Mouse (Mus musculus): ENCODE data around the gene Htra1.

Gene Htra1

GRCm38 (mm10) chr7:130935793-130936471 is at the start of gene Htra1:
Gene Htra1 (plus strand): TSS chr7:130936111.
- under 1% methylated on average over 70 of the region's 70 CpGs for WGBS

GRCm38 (mm10) chr7:130886246-130886645 is 49.7 kb upstream of the Htra1 start:
- 42% methylated on average over 3 of the region's 3 CpGs for WGBS

DNA sequence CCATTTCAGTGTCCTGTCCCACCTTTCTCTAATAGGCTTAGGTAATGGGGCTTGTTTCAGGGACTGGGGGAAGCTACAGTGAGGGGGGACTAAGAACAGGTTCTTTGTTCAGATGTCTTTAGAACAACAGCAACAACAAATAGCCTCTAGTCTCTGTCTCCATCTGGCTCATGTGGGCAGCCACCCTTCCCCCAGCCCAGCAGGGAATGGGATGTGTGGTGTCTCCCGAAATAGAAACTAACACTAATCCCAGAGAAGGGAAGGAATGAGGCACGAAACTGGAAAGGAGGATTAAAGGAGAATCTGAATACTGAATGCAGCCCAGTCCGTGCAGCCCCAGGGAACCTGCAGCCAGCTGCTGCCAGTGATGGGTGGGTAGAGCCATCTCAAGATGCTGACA is 48.0 kb upstream of the Htra1 start:
- 13% methylated on average over 3 of the region's 3 CpGs for WGBS

DNA sequence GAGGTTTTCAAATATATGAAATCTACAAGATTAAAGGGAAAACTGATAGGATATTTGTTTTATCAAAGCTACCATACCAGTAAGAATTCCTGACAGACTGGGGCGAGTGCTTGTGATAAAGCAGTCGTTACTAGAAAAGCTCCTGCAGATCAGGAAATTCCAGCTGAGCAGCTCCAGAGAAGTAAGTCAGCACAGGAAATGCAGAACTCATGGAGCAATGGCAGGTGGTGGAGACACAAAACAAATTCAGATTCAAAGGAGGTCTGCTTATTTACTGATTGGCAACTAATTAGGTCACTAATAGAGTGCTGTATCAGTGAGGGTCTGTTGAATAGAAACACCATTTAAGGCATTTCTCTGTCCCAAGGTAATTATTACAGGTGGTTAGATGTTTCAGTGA is 45.0 kb upstream of the Htra1 start:
- 47% methylated on average over 2 of the region's 2 CpGs for WGBS

DNA sequence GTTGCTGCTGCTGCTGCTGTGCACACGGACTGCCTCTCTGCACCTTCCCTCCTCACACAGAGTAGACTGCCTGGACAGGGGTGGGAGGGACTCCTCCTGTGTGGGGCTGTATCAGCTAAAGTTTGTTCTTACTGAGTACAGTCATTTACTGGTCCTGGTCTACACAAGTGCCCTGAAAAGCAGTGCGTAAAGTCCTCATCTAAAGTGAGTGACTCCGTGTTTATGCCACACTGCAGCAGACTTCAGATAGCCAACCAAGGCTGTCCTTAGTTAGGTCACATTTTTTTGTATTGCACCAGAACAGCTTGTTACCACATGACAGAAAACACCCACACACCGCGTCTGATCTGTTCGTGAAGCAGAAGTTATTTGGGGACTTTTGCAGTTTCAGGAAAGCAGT is 42.9 kb upstream of the Htra1 start:
- WGBS: 34% methylated on average over 6 of the region's 6 CpGs

DNA sequence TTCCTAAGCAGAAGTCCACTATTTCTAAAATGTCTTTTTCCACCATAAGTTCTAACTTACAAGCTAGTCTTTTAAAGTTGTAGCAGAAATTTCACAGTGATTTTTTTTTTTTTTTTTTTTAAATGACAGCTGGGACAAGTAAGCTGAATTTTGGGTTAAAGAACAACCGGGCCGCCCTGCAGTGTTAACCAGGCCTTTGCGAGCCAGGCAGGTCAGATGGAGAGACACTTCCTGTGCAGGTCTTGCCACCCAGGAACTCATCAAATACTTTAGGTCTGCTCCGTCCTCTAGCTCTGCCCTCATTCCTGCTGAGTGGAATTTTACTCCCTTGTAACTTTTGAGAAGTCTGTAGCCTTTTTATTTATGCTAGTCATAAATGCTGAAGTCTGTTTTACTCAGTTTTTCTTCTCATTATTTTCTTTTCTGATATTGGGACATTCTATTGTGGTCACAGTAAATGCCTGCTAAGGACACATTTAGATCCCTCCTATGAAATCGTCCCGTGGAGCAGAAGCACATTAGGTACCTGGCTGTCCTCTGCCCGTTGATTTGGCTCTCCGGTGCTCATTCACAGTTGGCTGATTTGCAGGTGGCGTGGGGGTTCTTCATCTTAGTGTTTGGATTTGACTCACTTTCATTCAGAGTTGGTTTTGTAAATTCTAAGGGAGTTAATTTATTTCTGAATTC is 40.8 kb upstream of the Htra1 start:
- 51% methylated on average over 9 of the region's 9 CpGs for WGBS

DNA sequence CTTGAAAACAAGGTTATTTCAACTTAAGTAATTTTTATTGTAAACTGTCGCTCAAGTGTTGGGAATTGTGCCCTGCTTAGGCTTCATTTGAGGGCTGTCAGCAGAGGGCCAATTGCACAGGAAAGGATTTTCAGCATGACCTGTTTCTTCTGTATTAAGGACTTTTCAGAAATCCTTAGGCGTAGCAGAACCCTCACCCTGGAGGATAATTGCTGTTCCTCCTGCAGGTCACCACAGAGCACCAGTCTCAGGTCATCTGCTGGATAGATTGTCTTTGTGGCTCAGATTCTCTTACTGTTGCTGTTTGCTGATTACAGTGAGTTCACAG is 40.3 kb upstream of the Htra1 start:
- 62% methylated on average over 2 of the region's 2 CpGs for WGBS

DNA sequence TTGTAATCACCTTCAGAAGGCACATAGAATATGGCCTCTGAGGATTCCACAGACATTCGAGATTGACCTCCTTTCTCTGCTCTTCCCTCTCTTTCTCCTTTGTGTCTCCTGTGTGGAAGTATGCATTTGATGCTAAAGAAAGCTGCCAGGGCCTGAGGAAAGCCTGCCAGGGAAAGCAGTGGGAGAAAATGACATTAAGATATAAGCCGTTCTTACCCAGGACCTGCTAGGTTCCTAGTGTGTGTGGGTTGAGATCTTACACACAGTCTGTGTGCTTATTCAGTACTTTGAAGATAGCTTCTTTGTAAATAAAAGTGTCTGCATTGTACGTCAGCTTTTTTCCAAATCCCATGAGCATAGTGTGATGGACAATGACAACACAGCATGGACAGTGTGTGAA is 39.8 kb upstream of the Htra1 start:
- WGBS: 29% methylated on average over 3 of the region's 3 CpGs

DNA sequence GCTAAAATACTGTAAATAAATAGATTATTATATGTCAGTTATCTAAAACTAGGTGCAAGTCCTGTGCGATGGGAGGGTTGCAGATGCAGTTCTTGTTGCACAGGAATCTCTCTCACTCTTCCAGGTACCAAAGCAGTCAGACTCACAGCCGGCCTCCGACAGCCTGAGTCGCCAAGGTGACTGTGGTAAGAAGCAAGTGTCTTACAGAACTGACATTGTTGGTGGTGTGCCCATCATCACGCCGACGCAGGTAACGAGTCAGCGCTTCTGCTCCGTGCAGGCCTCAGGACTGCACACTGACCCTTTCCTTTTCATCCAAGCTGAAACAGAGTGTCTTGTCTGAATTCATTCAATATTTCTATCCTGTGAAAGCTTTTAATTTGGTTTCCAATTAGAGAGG is 38.7 kb upstream of the Htra1 start:
- 87% methylated on average over 10 of the region's 10 CpGs for whole genome bisulfite sequencing

DNA sequence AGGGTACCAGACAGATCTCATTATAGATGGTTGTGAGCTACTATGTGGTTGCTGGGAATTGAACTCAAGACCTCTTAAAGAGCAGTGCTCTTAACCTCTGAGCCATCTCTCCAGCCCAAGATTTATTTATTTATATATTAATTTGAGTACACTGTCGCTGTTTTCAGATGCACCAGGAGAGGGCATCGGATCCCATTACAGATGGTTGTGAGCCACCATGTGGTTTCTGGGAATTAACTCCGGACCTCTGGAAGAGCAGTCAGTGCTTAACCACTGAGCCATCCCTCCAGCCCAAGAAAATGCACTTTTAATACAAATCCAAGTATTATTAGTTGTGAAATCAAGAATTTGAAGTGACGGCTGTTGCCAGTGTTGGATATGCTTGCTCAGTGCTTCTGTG is 37.5 kb upstream of the Htra1 start:
- WGBS: 73% methylated on average over 4 of the region's 4 CpGs

- WGBS: 91% methylated on average over 5 of the region's 5 CpGs
These were observed 35.6 kb upstream of the Htra1 start for GRCm38 (mm10) chr7:130900233-130900848.

DNA sequence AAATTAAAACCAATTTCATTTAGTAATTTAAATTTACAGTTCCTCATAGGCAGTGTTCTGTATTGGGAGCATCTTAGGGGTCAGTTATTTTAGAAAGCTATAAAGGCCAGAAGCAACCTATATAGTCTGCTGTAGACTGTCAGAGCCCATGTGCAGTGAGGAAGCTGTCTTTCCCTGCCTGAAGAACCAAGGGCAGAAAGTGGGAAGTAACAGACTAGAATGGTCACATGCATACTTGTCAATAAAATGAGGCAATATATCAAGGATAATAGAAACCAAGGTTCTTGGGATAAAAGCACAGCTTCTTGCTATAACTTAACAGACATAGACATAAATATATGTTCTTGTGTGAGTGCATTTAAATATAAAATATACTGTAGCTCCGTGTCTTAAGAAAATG is 33.0 kb upstream of the Htra1 start:
- WGBS: 56% methylated on average over 1 of the region's 1 CpGs

GRCm38 (mm10) chr7:130903505-130904074 is 32.3 kb upstream of the Htra1 start:
- 47% methylated on average over 16 of the region's 16 CpGs for WGBS

DNA sequence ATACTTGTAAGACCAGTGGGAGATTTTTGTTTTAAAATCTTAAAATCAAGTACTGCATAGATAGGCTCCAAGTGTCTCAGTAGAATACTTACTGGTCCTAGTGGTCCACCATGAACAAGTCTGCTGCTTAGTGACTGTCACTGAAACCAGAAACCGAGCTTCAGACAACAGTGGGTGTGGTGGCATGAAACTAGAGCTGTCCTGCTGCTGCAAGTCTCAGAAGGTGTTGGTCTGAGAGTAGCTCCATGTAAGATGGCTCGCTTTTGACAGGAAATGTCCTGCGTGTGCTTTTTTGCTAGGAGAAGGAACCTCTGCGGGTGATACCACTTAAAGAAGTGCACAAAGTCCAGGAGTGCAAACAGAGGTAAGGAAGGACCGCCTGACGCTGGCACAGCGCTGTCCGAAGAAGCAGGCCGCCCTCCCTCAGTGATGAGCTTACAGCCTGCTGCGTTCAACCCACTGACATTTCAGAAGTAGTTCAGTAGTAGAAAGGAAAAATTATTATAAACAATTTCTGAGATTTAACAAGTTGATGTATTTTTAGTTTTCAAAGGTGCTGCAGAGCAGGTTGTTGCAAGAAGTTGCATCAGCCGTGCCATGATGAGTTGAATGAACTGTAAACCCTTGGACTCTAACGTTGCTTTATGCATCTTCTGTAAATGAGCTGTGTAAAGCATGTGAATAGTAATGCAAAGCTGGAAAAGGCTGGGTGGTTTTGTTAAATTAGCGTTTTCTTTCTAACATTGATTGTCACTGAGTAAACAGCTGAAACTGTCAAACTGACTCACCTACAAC is 31.1 kb upstream of the Htra1 start:
- 87% methylated on average over 13 of the region's 13 CpGs for WGBS

DNA sequence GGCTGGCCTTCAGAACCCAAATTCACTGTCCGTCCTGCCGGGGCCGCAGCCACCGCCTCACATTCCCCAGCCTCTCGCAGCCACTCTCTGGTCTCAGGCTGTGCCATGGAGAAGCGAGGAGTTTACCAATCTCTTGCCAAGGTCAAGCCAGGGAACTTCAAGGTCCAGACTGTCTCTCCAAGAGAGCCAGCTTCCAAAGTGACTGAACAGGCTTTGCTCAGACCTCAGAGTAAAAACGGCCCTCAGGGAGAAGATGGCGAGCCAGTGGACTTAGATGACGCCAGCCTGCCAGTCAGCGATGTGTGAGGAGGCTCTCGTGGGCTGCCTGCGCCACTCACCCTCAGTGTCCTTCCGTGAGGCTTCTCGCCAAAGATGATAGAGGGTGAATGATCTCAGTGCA is 25.1 kb upstream of the Htra1 start:
- 75% methylated on average over 14 of the region's 14 CpGs for WGBS

DNA sequence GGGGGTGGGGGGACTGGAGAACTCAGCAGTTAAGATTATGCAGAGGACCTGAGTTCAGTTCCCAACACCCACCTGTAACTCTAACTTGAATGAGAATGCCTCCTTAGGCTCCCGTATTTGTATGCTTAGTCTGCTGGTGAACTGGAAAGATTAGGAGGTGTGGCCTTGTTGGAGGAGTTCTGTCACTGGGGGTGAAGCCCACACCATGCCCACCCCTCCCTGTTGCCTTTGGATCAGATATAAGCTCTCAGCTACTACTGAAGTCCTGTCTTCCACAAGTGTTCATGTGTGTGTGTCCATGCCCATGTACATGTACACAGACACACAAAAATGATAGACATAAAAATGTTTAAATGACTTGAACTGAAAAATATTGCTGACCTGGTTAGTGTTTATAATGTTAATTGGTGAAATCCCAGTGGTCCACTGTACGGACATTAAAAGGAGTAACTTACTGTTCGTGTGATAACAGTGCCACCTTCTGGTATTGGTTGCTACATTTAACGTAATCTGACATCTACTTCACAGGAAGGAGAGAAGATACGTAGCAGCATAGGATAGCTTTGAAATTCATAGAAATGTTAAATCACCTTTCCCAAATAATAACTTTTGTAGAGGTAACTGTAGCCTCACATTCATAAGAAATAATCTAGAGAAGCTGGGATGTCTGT is 21.1 kb upstream of the Htra1 start:
- 26% methylated on average over 5 of the region's 5 CpGs for WGBS

DNA sequence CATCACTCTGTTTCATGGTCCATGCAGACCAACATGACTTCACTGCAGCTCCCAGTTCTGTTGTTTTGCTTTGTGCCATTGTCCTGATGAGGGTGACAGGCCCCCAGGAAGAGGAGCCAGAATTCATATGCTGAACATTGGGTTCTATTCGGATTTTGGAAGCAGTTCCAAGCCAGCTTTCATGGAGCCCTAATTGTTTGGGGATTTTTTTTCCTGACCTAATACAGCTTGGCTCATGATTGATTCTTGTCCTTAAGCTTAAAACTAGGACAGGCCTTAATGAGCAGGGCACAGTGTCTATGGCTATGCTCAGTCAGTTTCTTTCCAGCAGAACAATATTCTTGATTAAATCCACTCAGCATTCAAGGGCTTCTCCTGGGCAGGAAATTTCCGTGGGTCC is 17.7 kb upstream of the Htra1 start:
- WGBS: 57% methylated on average over 2 of the region's 2 CpGs

DNA sequence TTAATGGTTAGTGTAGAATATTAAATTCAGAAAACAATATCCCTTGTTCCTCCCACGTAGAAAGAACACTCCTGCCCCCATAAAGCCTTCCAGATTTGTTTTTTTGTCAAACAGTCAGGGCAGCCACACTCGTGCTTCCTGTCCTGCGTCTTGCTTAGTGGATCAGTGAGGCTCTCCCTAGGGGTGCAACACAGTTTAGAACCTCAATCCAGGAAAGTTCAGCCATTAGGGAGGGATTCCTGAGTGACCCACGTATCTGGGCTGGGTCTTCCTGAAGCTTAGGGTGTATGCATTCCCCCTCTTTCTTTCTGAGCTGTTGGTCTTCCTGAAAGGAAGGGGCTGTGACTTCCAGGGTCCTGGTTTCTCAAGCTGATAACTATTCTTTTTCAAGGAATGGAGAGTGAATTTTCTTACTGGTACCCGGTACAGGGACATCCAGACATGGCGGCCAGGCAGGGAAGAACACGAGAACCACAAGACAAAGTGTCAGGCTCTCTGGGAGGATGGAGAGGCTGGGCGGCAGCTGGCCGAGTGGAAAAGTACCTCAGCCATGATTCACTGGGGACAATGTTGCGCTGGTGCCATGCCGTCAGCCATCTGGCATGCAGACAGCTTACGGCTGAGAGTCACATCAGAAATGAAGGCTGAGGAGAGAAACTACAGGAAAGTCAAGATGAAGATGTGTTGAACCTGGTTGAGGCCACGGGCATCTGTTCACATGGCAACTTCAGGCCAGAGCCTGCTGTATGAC is 12.8 kb upstream of the Htra1 start:
- 57% methylated on average over 13 of the region's 13 CpGs for WGBS

GRCm38 (mm10) chr7:130930401-130930800 is 5.5 kb upstream of the Htra1 start:
- 64% methylated on average over 3 of the region's 3 CpGs for WGBS

GRCm38 (mm10) chr7:130932921-130933320 is 3.0 kb upstream of the Htra1 start:
- 95% methylated on average over 9 of the region's 9 CpGs for WGBS

GRCm38 (mm10) chr7:130934654-130935053 is 1.3 kb upstream of the Htra1 start:
- 97% methylated on average over 4 of the region's 4 CpGs for WGBS
